Mouse (Mus musculus) cortical plate, adult 2 months (tissue): ENCODE measurements around the gene Tpx2.

Experiments
- CTCF ChIP-seq: fragments of 200-500 bp; IDR thresholded peaks from 2 replicates; pipeline ENCODE4 v1.5.1; 2011; ENCODE audit warnings: mild to moderate bottlenecking, control low read depth, low read length; ENCODE audit not compliant: insufficient read depth; ENCODE audit errors: extremely low read depth
- POLR2A ChIP-seq: fragments of 200-500 bp; IDR thresholded peaks from 2 replicates; pipeline ENCODE4 v1.6.1; 2011; ENCODE audit warnings: mild to moderate bottlenecking, low read length, control low read depth; ENCODE audit not compliant: insufficient read depth; ENCODE audit errors: extremely low read depth

GRCm38 (mm10) chr2:152905036-152905829 lies 57.5 kb downstream of the Tpx2 start:
- TF ChIP-seq CTCF (no peak), POLR2A (no peak)
